Mouse (Mus musculus): ENCODE measurements around the gene Srsf2. TPM values are rescaled to one million over a fixed set of nuclear protein-coding genes. Genes with fewer than 3 reads are reported as not detected.
"Not testable (repeated sequence)": the region's sequence is repeated elsewhere in the genome, so short reads cannot be mapped to it uniquely, and the experiment has no call there.

Gene Srsf2
- 852 and 895 TPM in 2 replicates for polyA plus RNA-seq (2016; fragmentation: Nextera tagmentation; extraction: Ambion mirVana)

- no peaks in the 10 kb centered on the region for H3K27me3 ChIP-seq (ENCODE audit: low read depth, poor library complexity, severe bottlenecking)
- peaks cover 44% of the 10 kb centered on the region for H3K36me3 ChIP-seq
- peak; percentile 96 for DNase-seq (ENCODE audit: low spot score)
- peak within 1 kb of the TSS; percentile 100 for H3K4me3 ChIP-seq
- H3K9me3 ChIP-seq (replicated peaks), result no peaks in the 10 kb centered on the region
- H3K27ac ChIP-seq (replicated peaks), result peak within 1 kb of the TSS; percentile 99
- WGBS, result under 1% methylated on average over 71 of the region's 74 CpGs
- peaks cover 25% of the 10 kb centered on the region for H3K4me1 ChIP-seq
Observed at GRCm38 (mm10) chr11:116852891-116853511, at the start of gene Srsf2. TSS of gene Srsf2 (minus strand) at chr11:116853094.

- not testable (repeated sequence) for DNase-seq (ENCODE audit: low spot score); H3K4me3 ChIP-seq; H3K27ac ChIP-seq (replicated peaks); H3K9me3 ChIP-seq (replicated peaks); H3K36me3 ChIP-seq
- Histone ChIP-seq H3K4me1 (peaks cover 26% of the 10 kb centered on the region), H3K27me3 (ENCODE audit: low read depth, poor library complexity, severe bottlenecking) (peaks cover 55% of the 10 kb centered on the region)
- 91% methylated on average over 10 of the region's 10 CpGs for whole genome bisulfite sequencing
Observed at GRCm38 (mm10) chr11:116902588-116902987, 49.7 kb upstream of the Srsf2 start.

GRCm38 (mm10) chr11:116899247-116899646, 46.4 kb upstream of the Srsf2 start:
- Histone ChIP-seq H3K4me1 (peaks cover 17% of the 10 kb centered on the region), H3K4me3 (no peak overlapping the region), H3K27ac (replicated peaks) (no peak overlapping the region), H3K9me3 (replicated peaks) (no peaks in the 10 kb centered on the region; the same call in 1 of the 2 replicates), H3K27me3 (ENCODE audit: low read depth, poor library complexity, severe bottlenecking) (peaks cover 30% of the 10 kb centered on the region), H3K36me3 (no peaks in the 10 kb centered on the region)
- 95% methylated on average over 12 of the region's 12 CpGs for WGBS
- DNase-seq (ENCODE audit: low spot score), result no peak

GRCm38 (mm10) chr11:116895402-116895801, 42.5 kb upstream of the Srsf2 start:
- H3K9me3 ChIP-seq (replicated peaks), result no peaks in the 10 kb centered on the region
- H3K27ac ChIP-seq (replicated peaks), result no peak overlapping the region
- DNase-seq (ENCODE audit: low spot score), result no peak

GRCm38 (mm10) chr11:116893532-116894442, 40.9 kb upstream of the Srsf2 start:
- no peak for DNase-seq (ENCODE audit: low spot score)
- Histone ChIP-seq H3K27me3 (ENCODE audit: low read depth, poor library complexity, severe bottlenecking) (peaks cover 6% of the 10 kb centered on the region; the same call in 1 of the 2 replicates), H3K36me3 (no peaks in the 10 kb centered on the region), H3K4me3 (no peak overlapping the region), H3K27ac (replicated peaks) (no peak overlapping the region), H3K9me3 (replicated peaks) (no peaks in the 10 kb centered on the region), H3K4me1 (peaks cover 9% of the 10 kb centered on the region; the same call in 1 of the 2 replicates)
- 83% methylated on average over 19 of the region's 19 CpGs for WGBS

More at GRCm38 (mm10) chr11:116895402-116895801, 42.5 kb upstream of the Srsf2 start:
- H3K27me3 ChIP-seq (ENCODE audit: low read depth, poor library complexity, severe bottlenecking), result 0 out of 2 replicates have a peak, but pooled peaks cover 6% of the 10 kb centered on the region
- whole genome bisulfite sequencing, result 74% methylated on average over 3 of the region's 3 CpGs
- no peaks in the 10 kb centered on the region for H3K36me3 ChIP-seq
- H3K4me3 ChIP-seq, result no peak overlapping the region
- peaks cover 11% of the 10 kb centered on the region for H3K4me1 ChIP-seq

GRCm38 (mm10) chr11:116887136-116887535, 34.2 kb upstream of the Srsf2 start:
- Histone ChIP-seq H3K27me3 (ENCODE audit: low read depth, poor library complexity, severe bottlenecking) (peaks cover 24% of the 10 kb centered on the region), H3K4me1 (peaks cover 12% of the 10 kb centered on the region), H3K27ac (replicated peaks) (no peak overlapping the region), H3K36me3 (no peaks in the 10 kb centered on the region), H3K9me3 (replicated peaks) (no peaks in the 10 kb centered on the region), H3K4me3 (no peak overlapping the region)
- no peak for DNase-seq (ENCODE audit: low spot score)
- 66% methylated on average over 5 of the region's 5 CpGs for WGBS

GRCm38 (mm10) chr11:116885275-116886151, 32.6 kb upstream of the Srsf2 start:
- Histone ChIP-seq H3K4me3 (peak overlapping the region; percentile 40), H3K4me1 (peaks cover 12% of the 10 kb centered on the region), H3K36me3 (no peaks in the 10 kb centered on the region), H3K27me3 (ENCODE audit: low read depth, poor library complexity, severe bottlenecking) (peaks cover 24% of the 10 kb centered on the region), H3K9me3 (replicated peaks) (no peaks in the 10 kb centered on the region), H3K27ac (replicated peaks) (peak overlapping the region; percentile 61; the same call in 1 of the 2 replicates)
- WGBS, result 4% methylated on average over 28 of the region's 28 CpGs
- peak; percentile 86 for DNase-seq (ENCODE audit: low spot score)

- 89% methylated on average over 6 of the region's 6 CpGs for WGBS
- Histone ChIP-seq H3K27me3 (ENCODE audit: low read depth, poor library complexity, severe bottlenecking) (peaks cover 24% of the 10 kb centered on the region), H3K4me3 (no peak overlapping the region), H3K36me3 (no peaks in the 10 kb centered on the region), H3K9me3 (replicated peaks) (no peaks in the 10 kb centered on the region), H3K27ac (replicated peaks) (no peak overlapping the region), H3K4me1 (peaks cover 12% of the 10 kb centered on the region)
- no peak for DNase-seq (ENCODE audit: low spot score)
Observed at GRCm38 (mm10) chr11:116884061-116884460, 31.2 kb upstream of the Srsf2 start.

- Histone ChIP-seq H3K9me3 (replicated peaks) (no peaks in the 10 kb centered on the region), H3K4me1 (peaks cover 12% of the 10 kb centered on the region), H3K36me3 (no peaks in the 10 kb centered on the region), H3K27ac (replicated peaks) (no peak overlapping the region), H3K4me3 (no peak overlapping the region), H3K27me3 (ENCODE audit: low read depth, poor library complexity, severe bottlenecking) (peaks cover 21% of the 10 kb centered on the region)
- 85% methylated on average over 10 of the region's 10 CpGs for WGBS
- DNase-seq (ENCODE audit: low spot score), result no peak
Observed at GRCm38 (mm10) chr11:116882446-116882845, 29.6 kb upstream of the Srsf2 start.

- Histone ChIP-seq H3K27ac (replicated peaks) (no peak overlapping the region), H3K4me3 (no peak overlapping the region), H3K27me3 (ENCODE audit: low read depth, poor library complexity, severe bottlenecking) (peaks cover 11% of the 10 kb centered on the region), H3K36me3 (no peaks in the 10 kb centered on the region), H3K4me1 (peaks cover 12% of the 10 kb centered on the region), H3K9me3 (replicated peaks) (no peaks in the 10 kb centered on the region)
- DNase-seq (ENCODE audit: low spot score), result no peak
- 72% methylated on average over 5 of the region's 5 CpGs for WGBS
Observed at GRCm38 (mm10) chr11:116881440-116881839, 28.5 kb upstream of the Srsf2 start.

GRCm38 (mm10) chr11:116880839-116881238, 27.9 kb upstream of the Srsf2 start:
- DNase-seq (ENCODE audit: low spot score), result no peak
- WGBS, result 76% methylated on average over 7 of the region's 7 CpGs

GRCm38 (mm10) chr11:116878454-116878853, 25.6 kb upstream of the Srsf2 start:
- no peak overlapping the region for H3K27ac ChIP-seq (replicated peaks)
- H3K4me3 ChIP-seq, result no peak overlapping the region
- DNase-seq (ENCODE audit: low spot score), result no peak
- WGBS, result 93% methylated on average over 8 of the region's 8 CpGs
- H3K27me3 ChIP-seq (ENCODE audit: low read depth, poor library complexity, severe bottlenecking), result no peaks in the 10 kb centered on the region
- H3K4me1 ChIP-seq, result no peaks in the 10 kb centered on the region
- no peaks in the 10 kb centered on the region for H3K9me3 ChIP-seq (replicated peaks)
- H3K36me3 ChIP-seq, result peaks cover 17% of the 10 kb centered on the region

More at GRCm38 (mm10) chr11:116880839-116881238, 27.9 kb upstream of the Srsf2 start:
- H3K36me3 ChIP-seq, result no peaks in the 10 kb centered on the region
- no peak overlapping the region for H3K27ac ChIP-seq (replicated peaks)
- peaks cover 9% of the 10 kb centered on the region for H3K4me1 ChIP-seq
- peaks cover 5% of the 10 kb centered on the region for H3K27me3 ChIP-seq (ENCODE audit: low read depth, poor library complexity, severe bottlenecking)
- no peaks in the 10 kb centered on the region for H3K9me3 ChIP-seq (replicated peaks)
- no peak overlapping the region for H3K4me3 ChIP-seq

All from midbrain, embryonic 10.5 days (tissue).